ENCODE assay signal across 9 mouse cellular contexts in the genomic region with DNA sequence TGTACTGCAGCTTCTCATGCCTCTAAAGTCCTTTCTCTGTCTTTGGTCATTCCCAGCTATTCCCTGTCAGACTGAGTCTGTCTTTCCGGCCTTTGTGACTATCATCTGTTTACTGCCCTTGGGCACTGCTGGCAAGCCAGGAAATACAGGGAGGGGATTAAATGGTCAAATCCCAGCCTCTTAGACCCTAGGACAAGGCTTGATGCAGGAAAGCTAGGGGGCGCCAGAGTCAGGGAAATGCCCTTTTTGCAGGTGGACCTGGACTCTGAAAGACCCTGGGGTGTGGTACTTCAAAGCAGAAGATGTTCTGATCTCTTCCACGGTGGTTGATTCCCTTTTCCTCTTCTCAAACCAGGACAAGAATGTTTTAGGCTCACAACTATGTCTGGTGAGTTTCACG. TPM values are rescaled to one million over a fixed set of nuclear protein-coding genes. Genes with fewer than 3 reads are reported as not detected.
DNase-seq lines count a peak whose midpoint lies in the region; ATAC-seq and TF ChIP-seq lines count a peak whose summit lies in the region.
"Had no signal": no experiment of that assay in that cellular context is flagged by ENCODE, and none has a peak within 500 bp of the region (broad histone marks: within the 10 kb centered on the region; RNA-seq: fewer than 3 reads in every experiment).

No protein-coding gene starts in this region.

- no peaks in the 10 kb centered on the region for H3K27me3 ChIP-seq in forebrain, embryonic 10.5 days (ENCODE audit: poor library complexity, severe bottlenecking)
- H3K27me3 ChIP-seq in forebrain, embryonic 15.5 days: no peaks in the 10 kb centered on the region
- H3K27me3 ChIP-seq in liver, adult 2 months (ENCODE audit: control insufficient read depth, insufficient read depth, low read length): no peaks in the 10 kb centered on the region
- no peaks in the 10 kb centered on the region for H3K27me3 ChIP-seq in liver, embryonic 12.5 days (replicated peaks)
- H3K27me3 ChIP-seq in liver, embryonic 14.5 days (ENCODE audit: control insufficient read depth, insufficient read depth, low read length): no peaks in the 10 kb centered on the region

- peak; percentile 29 for DNase-seq in forebrain, embryonic 10.5 days (ENCODE audit: extremely low spot score, low spot score)
- DNase-seq in liver, adult 2 months (ENCODE audit: extremely low read depth, low read depth, low spot score): no peak
- peak; percentile 64 for DNase-seq in cerebellum, adult 9-11 months
- no peak for DNase-seq in liver, embryonic 14.5 days (ENCODE audit: low read depth in 3 of 3, low spot score in 3 of 3)
- DNase-seq in thymus, postnatal 14 days: peak; percentile 45
- DNase-seq in spleen, adult 12 weeks (ENCODE audit: low spot score): no peak

- no peaks in the 10 kb centered on the region for H3K79me2 ChIP-seq in liver, adult 2 months (ENCODE audit: control insufficient read depth, insufficient read depth, low read length)

- no peaks in the 10 kb centered on the region for H3K9me3 ChIP-seq in forebrain, embryonic 10.5 days
- H3K9me3 ChIP-seq in forebrain, embryonic 15.5 days: no peaks in the 10 kb centered on the region
- no peaks in the 10 kb centered on the region for H3K9me3 ChIP-seq in liver, embryonic 12.5 days (replicated peaks)
- H3K9me3 ChIP-seq in liver, embryonic 14.5 days (ENCODE audit: control insufficient read depth, low read length): no peaks in the 10 kb centered on the region

- no peaks in the 10 kb centered on the region for H3K36me3 ChIP-seq in forebrain, embryonic 10.5 days (replicated peaks)
- H3K36me3 ChIP-seq in forebrain, embryonic 15.5 days: no peaks in the 10 kb centered on the region
- no peaks in the 10 kb centered on the region for H3K36me3 ChIP-seq in liver, adult 2 months (ENCODE audit: control insufficient read depth, insufficient read depth, low read length)
- H3K36me3 ChIP-seq in liver, embryonic 12.5 days: no peaks in the 10 kb centered on the region
- H3K36me3 ChIP-seq in liver, embryonic 14.5 days (replicated peaks; ENCODE audit: control insufficient read depth, insufficient read depth, low read depth): no peaks in the 10 kb centered on the region

- H3K4me1 ChIP-seq in forebrain, embryonic 10.5 days: no peaks in the 10 kb centered on the region
- peaks cover 4% of the 10 kb centered on the region for H3K4me1 ChIP-seq in forebrain, embryonic 15.5 days
- H3K4me1 ChIP-seq in liver, adult 2 months (ENCODE audit: control insufficient read depth, insufficient read depth, low read length): no peaks in the 10 kb centered on the region
- no peaks in the 10 kb centered on the region for H3K4me1 ChIP-seq in liver, embryonic 12.5 days
- H3K4me1 ChIP-seq in liver, embryonic 14.5 days (replicated peaks; ENCODE audit: control insufficient read depth in 2 of 2, insufficient read depth in 2 of 2, low read length in 1 of 2): no peaks in the 10 kb centered on the region

- ATAC-seq in forebrain, embryonic 15.5 days (replicated peaks): no peak
- no peak for ATAC-seq in liver, embryonic 12.5 days
- ATAC-seq in liver, embryonic 14.5 days (ENCODE audit: insufficient read depth): no peak

- H3K4me3 ChIP-seq in forebrain, embryonic 10.5 days: no peak overlapping the region
- no peak overlapping the region for H3K4me3 ChIP-seq in forebrain, embryonic 15.5 days
- H3K4me3 ChIP-seq in liver, adult 2 months (ENCODE audit: insufficient read depth, low read depth, low read length): no peak overlapping the region
- H3K4me3 ChIP-seq in liver, embryonic 12.5 days: no peak overlapping the region
- H3K4me3 ChIP-seq in liver, embryonic 14.5 days (ENCODE audit: insufficient read depth in 1 of 2, low read depth in 2 of 2, low read length in 2 of 2): no peak overlapping the region
- H3K4me3 ChIP-seq: myocyte had no signal

- no peak for TF ChIP-seq EP300 in liver, embryonic 14.5 days (IDR thresholded peaks at IDR 0.05; ENCODE audit: low read depth)

- no peak overlapping the region for H3K27ac ChIP-seq in forebrain, embryonic 10.5 days
- no peak overlapping the region for H3K27ac ChIP-seq in forebrain, embryonic 15.5 days (replicated peaks)
- no peak overlapping the region for H3K27ac ChIP-seq in liver, adult 2 months (replicated peaks; ENCODE audit: insufficient read depth, low read depth, low read length)
- no peak overlapping the region for H3K27ac ChIP-seq in liver, embryonic 12.5 days
- no peak overlapping the region for H3K27ac ChIP-seq in liver, embryonic 14.5 days

- TF ChIP-seq CTCF in liver, adult 2 months (IDR thresholded peaks at IDR 0.05; ENCODE audit: low read depth, low read length): peak; percentile 24; the same call in 1 of the 2 replicates
- TF ChIP-seq CTCF in liver, embryonic 14.5 days (IDR thresholded peaks at IDR 0.05; ENCODE audit: low read depth): peak; percentile 46

- no peak overlapping the region for H3K9ac ChIP-seq in forebrain, embryonic 15.5 days (replicated peaks)
- H3K9ac ChIP-seq in liver, adult 2 months (ENCODE audit: low read depth, low read length): no peak overlapping the region
- H3K9ac ChIP-seq in liver, embryonic 12.5 days: no peak overlapping the region
- no peak overlapping the region for H3K9ac ChIP-seq in liver, embryonic 14.5 days (replicated peaks)

- no peak overlapping the region for H3K4me2 ChIP-seq in forebrain, embryonic 15.5 days (replicated peaks)
- H3K4me2 ChIP-seq in liver, embryonic 12.5 days: no peak overlapping the region
- H3K4me2 ChIP-seq in liver, embryonic 14.5 days (ENCODE audit: low read depth): no peak overlapping the region

- no peak for TF ChIP-seq POLR2A in liver, adult 2 months (IDR thresholded peaks at IDR 0.05; ENCODE audit: extremely low read depth, insufficient read depth, low read length)

- 28% methylated on average over 4 of the region's 4 CpGs for WGBS in forebrain, embryonic 10.5 days
- WGBS in forebrain, embryonic 15.5 days: 20% methylated on average over 4 of the region's 4 CpGs
- WGBS in liver, adult 2 months: 17% methylated on average over 4 of the region's 4 CpGs
- WGBS in liver, embryonic 12.5 days (ENCODE audit: insufficient replicate concordance): 15% methylated on average over 4 of the region's 4 CpGs
- WGBS in liver, embryonic 14.5 days (ENCODE audit: insufficient replicate concordance): 18% methylated on average over 4 of the region's 4 CpGs

RNA-seq across cellular contexts. Expression of gene Tamm41, which starts 11.3 kb away (rescaled TPM):
- 103 and 104 TPM in 2 replicates for polyA plus RNA-seq in forebrain, embryonic 10.5 days (2016; fragmentation: Nextera tagmentation; extraction: Ambion mirVana)
- 61.2 and 68.0 TPM in 2 replicates for polyA plus RNA-seq in forebrain, embryonic 15.5 days (2015; fragmentation: Nextera tagmentation; extraction: Ambion mirVana)
- total RNA-seq in liver, adult 2 months (2014; rRNA removed): 4.3 and 4.8 TPM in 2 replicates
- 7.9 and 8.0 TPM in 2 replicates for polyA plus RNA-seq in liver, adult 2 months (2012; rRNA removed)
- 45.0 and 47.6 TPM in 2 replicates for polyA plus RNA-seq in liver, embryonic 12.5 days (2016; fragmentation: Nextera tagmentation; extraction: Ambion mirVana)
- polyA plus RNA-seq in liver, embryonic 14.5 days (2012; rRNA removed): 16.0 and 17.0 TPM in 2 replicates
- 27.3 and 31.7 TPM in 2 replicates for polyA plus RNA-seq in liver, embryonic 14.5 days (2014; fragmentation: Nextera tagmentation; extraction: Ambion mirVana)

Comparison
In these comparisons a context has a peak if more than half of its experiments do, and no peak if none do; other contexts are left out.
1. DNase-seq: peak in forebrain, embryonic 10.5 days (single experiment), cerebellum, adult 9-11 months (single experiment) and thymus, postnatal 14 days (single experiment); none in liver, adult 2 months (single experiment), liver, embryonic 14.5 days (0 of 3) and spleen, adult 12 weeks (single experiment).